Mouse (Mus musculus) megakaryocyte, embryonic 14.5 days (primary cell): ENCODE data around the gene 2310022B05Rik.

Experiments used
- FLI1 ChIP-seq: IDR thresholded peaks from 2 replicates; pipeline ENCODE4 v1.6.1; 2012; ENCODE audit warnings: low read length, inconsistent platforms, mixed read lengths
- GATA1 ChIP-seq: IDR thresholded peaks from 3 replicates; pipeline ENCODE4 v1.6.1; 2012; ENCODE audit warnings: mixed read lengths, low read length, inconsistent platforms, borderline replicate concordance

DNA sequence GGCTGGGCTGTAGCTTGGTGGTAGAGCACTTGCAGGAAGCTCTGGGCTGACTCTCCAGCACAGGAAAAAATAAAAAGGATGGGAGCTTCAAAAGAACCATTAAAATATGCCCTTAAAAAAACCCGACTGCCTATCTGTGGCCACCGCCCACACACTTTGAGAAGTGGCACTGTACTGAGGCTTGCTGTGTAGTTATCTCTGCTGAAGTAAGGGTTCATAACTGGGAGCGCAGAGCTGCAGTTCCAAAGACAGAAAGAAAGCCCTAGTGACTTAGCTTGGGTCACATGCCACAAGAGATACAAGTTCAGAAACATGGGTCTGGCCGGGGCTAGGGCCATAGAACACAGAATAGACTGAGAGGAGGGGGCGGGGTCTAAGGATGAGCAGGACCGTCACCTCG is 5.2 kb downstream of the 2310022B05Rik start:
- no peak for TF ChIP-seq FLI1
- no peak for TF ChIP-seq GATA1
